26 mouse cellular contexts compared by ENCODE assay signal in the genomic region with DNA sequence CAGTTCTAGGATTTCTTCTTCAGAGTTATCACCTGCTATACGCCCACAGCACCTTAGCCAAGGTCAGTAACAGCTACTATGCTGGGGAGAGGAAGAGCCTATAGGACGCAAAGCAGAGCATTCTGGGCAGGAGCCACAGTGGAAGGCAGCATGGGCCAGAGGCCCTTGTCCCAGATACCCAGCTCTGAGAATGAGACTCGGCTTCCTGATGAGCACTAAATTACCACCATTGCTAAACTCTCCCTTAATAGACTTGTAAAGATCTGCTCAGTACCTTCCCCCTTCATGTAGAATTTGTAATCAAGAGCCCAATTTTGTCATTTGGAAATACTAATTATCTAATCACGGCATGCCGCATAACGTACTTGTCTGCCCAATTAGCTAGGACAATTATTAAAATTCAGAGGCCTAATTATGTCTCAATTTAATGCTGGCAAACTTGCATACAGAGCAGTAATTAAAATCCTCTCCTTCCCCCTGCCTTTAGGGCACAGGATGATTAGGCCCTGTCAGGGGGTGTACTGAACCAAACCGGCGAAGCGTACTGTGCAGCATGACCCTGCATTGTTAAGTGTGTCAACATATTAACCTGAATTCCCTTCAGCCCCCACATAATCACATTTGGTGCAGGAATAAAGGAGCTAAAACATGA. TPM values are rescaled to one million over a fixed set of nuclear protein-coding genes. Genes with fewer than 3 reads are reported as not detected.
DNase-seq lines count a peak whose midpoint lies in the region; ATAC-seq and TF ChIP-seq lines count a peak whose summit lies in the region.
"Had no signal": no experiment of that assay in that cellular context is flagged by ENCODE, and none has a peak within 500 bp of the region (broad histone marks: within the 10 kb centered on the region; RNA-seq: fewer than 3 reads in every experiment).

No protein-coding gene starts in this region.

- peaks cover 16% of the 10 kb centered on the region; the same call in 1 of the 2 replicates for H3K27me3 ChIP-seq in midbrain, embryonic 14.5 days (ENCODE audit: control insufficient read depth, insufficient read depth, low read length)
- H3K27me3 ChIP-seq in midbrain, embryonic 11.5 days (ENCODE audit: control insufficient read depth, insufficient read depth, low read length), result peaks cover 9% of the 10 kb centered on the region; the same call in 1 of the 2 replicates
- peaks cover 53% of the 10 kb centered on the region for H3K27me3 ChIP-seq in forebrain, embryonic 16.5 days (replicated peaks; ENCODE audit: control insufficient read depth, insufficient read depth, low read length)
- peaks cover 40% of the 10 kb centered on the region for H3K27me3 ChIP-seq in liver, embryonic 12.5 days (replicated peaks)

- H3K9me3 ChIP-seq in midbrain, embryonic 14.5 days (ENCODE audit: control insufficient read depth, low read length), result no peaks in the 10 kb centered on the region
- no peaks in the 10 kb centered on the region for H3K9me3 ChIP-seq in midbrain, embryonic 11.5 days (ENCODE audit: control insufficient read depth, low read length)
- no peaks in the 10 kb centered on the region for H3K9me3 ChIP-seq in forebrain, embryonic 16.5 days (ENCODE audit: control insufficient read depth, low read length)
- H3K9me3 ChIP-seq in liver, embryonic 12.5 days (replicated peaks), result no peaks in the 10 kb centered on the region
- H3K9me3 ChIP-seq: embryonic facial prominence, embryonic 12.5 days; limb, embryonic 10.5 days had no signal

- H3K36me3 ChIP-seq in midbrain, embryonic 14.5 days (ENCODE audit: control insufficient read depth, insufficient read depth, low read length), result no peaks in the 10 kb centered on the region
- H3K36me3 ChIP-seq in midbrain, embryonic 11.5 days (ENCODE audit: control insufficient read depth, insufficient read depth, low read length), result no peaks in the 10 kb centered on the region
- H3K36me3 ChIP-seq in forebrain, embryonic 16.5 days (ENCODE audit: control insufficient read depth, insufficient read depth), result no peaks in the 10 kb centered on the region
- H3K36me3 ChIP-seq in liver, embryonic 12.5 days, result no peaks in the 10 kb centered on the region
- H3K36me3 ChIP-seq: embryonic facial prominence, embryonic 12.5 days; limb, embryonic 10.5 days had no signal

- no peak overlapping the region for H3K4me2 ChIP-seq in midbrain, embryonic 14.5 days (ENCODE audit: low read length)
- H3K4me2 ChIP-seq in midbrain, embryonic 11.5 days, result no peak overlapping the region
- no peak overlapping the region for H3K4me2 ChIP-seq in forebrain, embryonic 16.5 days (ENCODE audit: low read length)
- no peak overlapping the region for H3K4me2 ChIP-seq in liver, embryonic 12.5 days
- H3K4me2 ChIP-seq: embryonic facial prominence, embryonic 12.5 days had no signal

- TF ChIP-seq CTCF in brain, embryonic 14.5 days (IDR thresholded peaks at IDR 0.05; ENCODE audit: borderline replicate concordance, extremely low read depth, insufficient read depth, insufficient read length), result no peak

- ATAC-seq in midbrain, embryonic 14.5 days (ENCODE audit: low FRiP score, low TSS enrichment), result no peak
- ATAC-seq in midbrain, embryonic 11.5 days (ENCODE audit: low FRiP score), result no peak
- ATAC-seq in forebrain, embryonic 16.5 days, result peak; percentile 89
- ATAC-seq in liver, embryonic 12.5 days, result no peak
- ATAC-seq: inflammation-experienced regulatory T-cells, adult 6 months had no signal

- no peaks in the 10 kb centered on the region for H3K4me1 ChIP-seq in midbrain, embryonic 14.5 days (ENCODE audit: control insufficient read depth, insufficient read depth, low read length)
- H3K4me1 ChIP-seq in midbrain, embryonic 11.5 days (ENCODE audit: control insufficient read depth, insufficient read depth, low read length), result peaks cover 5% of the 10 kb centered on the region; the same call in 1 of the 2 replicates
- peaks cover 19% of the 10 kb centered on the region for H3K4me1 ChIP-seq in forebrain, embryonic 16.5 days (replicated peaks; ENCODE audit: control insufficient read depth, insufficient read depth, low read length)
- peaks cover 12% of the 10 kb centered on the region for H3K4me1 ChIP-seq in liver, embryonic 12.5 days
- H3K4me1 ChIP-seq: embryonic facial prominence, embryonic 12.5 days had no signal

- WGBS in midbrain, embryonic 14.5 days, result 33% methylated on average over 9 of the region's 9 CpGs
- WGBS in midbrain, embryonic 11.5 days, result 56% methylated on average over 9 of the region's 9 CpGs
- 10% methylated on average over 9 of the region's 9 CpGs for WGBS in forebrain, embryonic 16.5 days
- 73% methylated on average over 9 of the region's 9 CpGs for WGBS in liver, embryonic 12.5 days (ENCODE audit: insufficient replicate concordance)

- intact Hi-C loops in heart, postnatal 36 days (cut with DNase I), result no loop called here

- no peak overlapping the region for H3K9ac ChIP-seq in midbrain, embryonic 14.5 days (replicated peaks; ENCODE audit: low read length)
- no peak overlapping the region for H3K9ac ChIP-seq in midbrain, embryonic 11.5 days (ENCODE audit: low read length)
- H3K9ac ChIP-seq in forebrain, embryonic 16.5 days (replicated peaks; ENCODE audit: low read depth, low read length), result no peak overlapping the region
- H3K9ac ChIP-seq in liver, embryonic 12.5 days, result no peak overlapping the region
- H3K9ac ChIP-seq: embryonic facial prominence, embryonic 12.5 days had no signal

- peak; percentile 67 for DNase-seq in midbrain, embryonic 14.5 days
- DNase-seq in midbrain, embryonic 11.5 days (ENCODE audit: low spot score, missing footprints), result no peak
- DNase-seq in brain, embryonic 14.5 days (ENCODE audit: low read depth), result peak; percentile 96
- DNase-seq in retina, embryonic 14.5 days (ENCODE audit: low spot score), result peak; percentile 78
- no peak for DNase-seq in heart, postnatal 36 days
- DNase-seq: adrenal gland, adult 2 months; cerebellum, adult 9-11 months; gastrocnemius, postnatal 25 days; kidney, adult 9 months; kidney, postnatal 4 days; layer of hippocampus, adult 9-11 months; lung, adult 18-20 months; right cerebral cortex, adult 18-20 months had no signal

- no peak for TF ChIP-seq POLR2A in brain, embryonic 14.5 days (IDR thresholded peaks at IDR 0.05; ENCODE audit: borderline replicate concordance, extremely low read depth, insufficient read depth, insufficient read length, poor library complexity, severe bottlenecking)

- H3K27ac ChIP-seq in midbrain, embryonic 14.5 days (replicated peaks; ENCODE audit: low read depth, low read length), result no peak overlapping the region
- no peak overlapping the region for H3K27ac ChIP-seq in midbrain, embryonic 11.5 days (ENCODE audit: low read depth, low read length)
- H3K27ac ChIP-seq in forebrain, embryonic 16.5 days (ENCODE audit: low read length), result no peak overlapping the region
- no peak overlapping the region for H3K27ac ChIP-seq in liver, embryonic 12.5 days
- H3K27ac ChIP-seq: embryonic facial prominence, embryonic 12.5 days; left cerebral cortex, adult 2 months; limb, embryonic 10.5 days had no signal

- H3K4me3 ChIP-seq in midbrain, embryonic 14.5 days (replicated peaks; ENCODE audit: low read depth, low read length), result no peak overlapping the region
- H3K4me3 ChIP-seq in midbrain, embryonic 11.5 days (ENCODE audit: low read depth, low read length), result no peak overlapping the region
- no peak overlapping the region for H3K4me3 ChIP-seq in forebrain, embryonic 16.5 days (replicated peaks; ENCODE audit: low read length)
- H3K4me3 ChIP-seq in liver, embryonic 12.5 days, result no peak overlapping the region
- H3K4me3 ChIP-seq: embryonic facial prominence, embryonic 12.5 days; left cerebral cortex, adult 2 months; limb, embryonic 10.5 days; myocyte had no signal

RNA-seq across cellular contexts. Expression of a gene that starts 31.5 kb away (rescaled TPM):
- not detected in 2 replicates for polyA plus RNA-seq in midbrain, embryonic 14.5 days (2014; fragmentation: Nextera tagmentation; extraction: Ambion mirVana)
- not detected in 2 replicates for polyA plus RNA-seq in midbrain, embryonic 11.5 days (2014; fragmentation: Nextera tagmentation; extraction: Ambion mirVana)
- polyA plus RNA-seq in brain, embryonic 14.5 days (2012; rRNA removed), result not detected in 2 replicates
- not detected in 2 replicates for polyA plus RNA-seq in forebrain, embryonic 16.5 days (2015; fragmentation: Nextera tagmentation; extraction: Ambion mirVana)
- not detected for total RNA-seq in heart, postnatal 36 days (2021)
- not detected in 2 replicates for polyA plus RNA-seq in liver, embryonic 12.5 days (2016; fragmentation: Nextera tagmentation; extraction: Ambion mirVana)
- total RNA-seq: adrenal gland, adult 2 months; gastrocnemius, postnatal 25 days; left cerebral cortex, adult 2 months; liver, adult 2 months; megakaryocyte-erythroid progenitor cell, adult 5-6 weeks had no signal
- polyA plus RNA-seq: adrenal gland, adult 2 months; C2C12; cortical plate, adult 2 months; embryonic facial prominence, embryonic 12.5 days; heart, embryonic 16.5 days; inflammation-experienced regulatory T-cells, adult 6 months; limb, embryonic 10.5 days; liver, adult 2 months; myocyte; small intestine, adult 2 months had no signal

Comparison
In these comparisons a context has a peak if more than half of its experiments do, and no peak if none do; other contexts are left out.
1. DNase-seq: peak in midbrain, embryonic 14.5 days (single experiment), brain, embryonic 14.5 days (single experiment) and retina, embryonic 14.5 days (single experiment); none in midbrain, embryonic 11.5 days (single experiment) and heart, postnatal 36 days (0 of 2).